Mouse (Mus musculus) MEL (cell line): Measurements from ENCODE around the gene Megf8. TPM values are rescaled to one million over a fixed set of nuclear protein-coding genes. Genes with fewer than 3 reads are reported as not detected.

Source experiments
- DNase-seq: peaks from one replicate; pipeline ENCODE4 v3.0.0; 2011; ENCODE audit warnings: low read depth, low spot score
- H3K27ac ChIP-seq: 2 replicates; pipeline ENCODE4 v1.5.1; 2012; ENCODE audit warnings: low read depth, mild to moderate bottlenecking, control low read depth, low read length, moderate library complexity; ENCODE audit not compliant: control insufficient read depth
- H3K27me3 ChIP-seq, 2 experiments: fragments of 150-350 bp in 1 of 2; sonication (generic) in 1 of 2; 2 replicates each; pipeline ENCODE4 v1.6.1; 2012; ENCODE audit warnings: low read length in 2 of 2, mild to moderate bottlenecking in 2 of 2, improper control_type of control experiment in 1 of 2, moderate library complexity in 1 of 2; ENCODE audit not compliant: insufficient read depth in 2 of 2, control insufficient read depth in 1 of 2
- H3K36me3 ChIP-seq, 2 experiments: 2 replicates each; pipeline ENCODE4 v1.6.1; 2012 to 2014; ENCODE audit warnings: low read length in 2 of 2, improper control_type of control experiment in 1 of 2, inconsistent platforms in 1 of 2, mild to moderate bottlenecking in 1 of 2; ENCODE audit not compliant: insufficient read depth in 2 of 2, control insufficient read depth in 1 of 2
- H3K4me1 ChIP-seq, 2 experiments: fragments of 150-350 bp in 1 of 2; sonication (generic) in 1 of 2; 2 replicates each; pipeline ENCODE4 v1.6.1; 2012; ENCODE audit warnings: low read length in 2 of 2, improper control_type of control experiment in 1 of 2, mild to moderate bottlenecking in 1 of 2; ENCODE audit not compliant: insufficient read depth in 2 of 2, control insufficient read depth in 1 of 2
- H3K4me3 ChIP-seq, 2 experiments: fragments of 150-350 bp in 1 of 2; sonication (generic) in 1 of 2; 2 replicates each; pipeline ENCODE4 v1.5.1; 2012; ENCODE audit warnings: low read depth in 2 of 2, low read length in 2 of 2, mild to moderate bottlenecking in 2 of 2, moderate library complexity in 2 of 2, control low read depth in 1 of 2, improper control_type of control experiment in 1 of 2; ENCODE audit not compliant: control insufficient read depth in 1 of 2, insufficient read depth in 1 of 2
- H3K79me2 ChIP-seq: 2 replicates; pipeline ENCODE4 v1.6.1; 2012; ENCODE audit warnings: mild to moderate bottlenecking, low read length, moderate library complexity; ENCODE audit not compliant: control insufficient read depth, poor library complexity, insufficient read depth
- H3K9ac ChIP-seq: 2 replicates; pipeline ENCODE4 v1.6.1; 2012; ENCODE audit warnings: low read depth, mild to moderate bottlenecking, control low read depth, low read length, moderate library complexity; ENCODE audit not compliant: control insufficient read depth, poor library complexity, severe bottlenecking
- H3K9me3 ChIP-seq: fragments of 150-350 bp; sonication (generic); replicated peaks from 2 replicates; pipeline ENCODE4 v1.6.1; 2012; ENCODE audit warnings: mild to moderate bottlenecking, low read length, improper control_type of control experiment, moderate library complexity; ENCODE audit not compliant: insufficient read depth
- BHLHE40 ChIP-seq: IDR thresholded peaks from 2 replicates; pipeline ENCODE4 v1.6.1; 2012; ENCODE audit warnings: low read depth, mild to moderate bottlenecking, inconsistent platforms, low read length, improper control_type of control experiment, borderline replicate concordance
- CHD2 ChIP-seq: IDR thresholded peaks from 2 replicates; pipeline ENCODE4 v1.6.1; 2011; ENCODE audit warnings: low read length, improper control_type of control experiment
- CTCF ChIP-seq, 3 experiments: IDR thresholded peaks in 2 of 3; conservative IDR thresholded peaks in 1 of 3; 2 replicates each; pipeline ENCODE4 v1.5.1; 2011 to 2012; ENCODE audit warnings: low read length in 3 of 3, low read depth in 2 of 3, mild to moderate bottlenecking in 2 of 3, improper control_type of control experiment in 1 of 3, inconsistent platforms in 1 of 3, mixed read lengths in 1 of 3, moderate library complexity in 1 of 3; ENCODE audit not compliant: control insufficient read depth in 1 of 3, insufficient read depth in 1 of 3, poor library complexity in 1 of 3, severe bottlenecking in 1 of 3
- E2F4 ChIP-seq: IDR thresholded peaks from 2 replicates; pipeline ENCODE4 v1.6.1; 2011; ENCODE audit warnings: low read depth, low read length, improper control_type of control experiment, borderline replicate concordance
- ELF1 ChIP-seq: IDR thresholded peaks from 2 replicates; pipeline ENCODE4 v1.6.1; 2014; ENCODE audit warnings: low read depth, mild to moderate bottlenecking, inconsistent platforms, low read length, improper control_type of control experiment, moderate library complexity
- EP300 ChIP-seq, 2 experiments: IDR thresholded peaks; 2 replicates each; pipeline ENCODE4 v1.6.1; 2011; ENCODE audit warnings: improper control_type of control experiment in 2 of 2, low read length in 2 of 2, low read depth in 1 of 2, mild to moderate bottlenecking in 1 of 2
- GATA1 ChIP-seq: IDR thresholded peaks from 2 replicates; pipeline ENCODE4 v1.6.1; 2011; ENCODE audit warnings: low read depth, low read length, improper control_type of control experiment
- HCFC1 ChIP-seq: IDR thresholded peaks from 2 replicates; pipeline ENCODE4 v1.6.1; 2012; ENCODE audit warnings: low read depth, mild to moderate bottlenecking, inconsistent platforms, low read length, improper control_type of control experiment, moderate library complexity
- JUND ChIP-seq: IDR thresholded peaks from 2 replicates; pipeline ENCODE4 v1.6.1; 2011; ENCODE audit warnings: low read depth, mild to moderate bottlenecking, improper control_type of control experiment, low read length
- KAT2A ChIP-seq: conservative IDR thresholded peaks from 2 replicates; pipeline ENCODE4 v1.6.1; 2012; ENCODE audit warnings: low read depth, low read length, improper control_type of control experiment, inconsistent platforms
- MAFK ChIP-seq: IDR thresholded peaks from 2 replicates; pipeline ENCODE4 v1.6.1; 2011; ENCODE audit warnings: low read depth, mild to moderate bottlenecking, low read length, improper control_type of control experiment, borderline replicate concordance
- MAX ChIP-seq: IDR thresholded peaks from 2 replicates; pipeline ENCODE4 v1.6.1; 2011; ENCODE audit warnings: low read length, improper control_type of control experiment
- MXI1 ChIP-seq: IDR thresholded peaks from 2 replicates; pipeline ENCODE4 v1.6.1; 2011; ENCODE audit warnings: mild to moderate bottlenecking, low read depth, low read length, improper control_type of control experiment
- MYB ChIP-seq: IDR thresholded peaks from 2 replicates; pipeline ENCODE4 v1.6.1; 2011; ENCODE audit warnings: mild to moderate bottlenecking, low read depth, low read length, improper control_type of control experiment
- MYC ChIP-seq: IDR thresholded peaks from 2 replicates; pipeline ENCODE4 v1.6.1; 2011; ENCODE audit warnings: low read depth, mild to moderate bottlenecking, low read length, improper control_type of control experiment, moderate library complexity
- NELFE ChIP-seq: IDR thresholded peaks from 2 replicates; pipeline ENCODE4 v1.6.1; 2011; ENCODE audit warnings: low read depth, low read length, improper control_type of control experiment
- NRF1 ChIP-seq: IDR thresholded peaks from 2 replicates; pipeline ENCODE4 v1.6.1; 2014; ENCODE audit warnings: low read depth, mild to moderate bottlenecking, inconsistent platforms, low read length, improper control_type of control experiment, moderate library complexity; ENCODE audit not compliant: poor library complexity, insufficient read depth, severe bottlenecking
- POLR2A ChIP-seq, 2 experiments: IDR thresholded peaks; 2 replicates each; pipeline ENCODE4 v1.6.1; 2011 to 2012; ENCODE audit warnings: low read length in 2 of 2, mild to moderate bottlenecking in 2 of 2, control low read depth in 1 of 2, improper control_type of control experiment in 1 of 2, low read depth in 1 of 2, moderate library complexity in 1 of 2; ENCODE audit not compliant: control insufficient read depth in 1 of 2, insufficient read depth in 1 of 2, poor library complexity in 1 of 2
- POLR2AphosphoS2 ChIP-seq: IDR thresholded peaks from 2 replicates; pipeline ENCODE4 v1.6.1; 2011; ENCODE audit warnings: low read length, improper control_type of control experiment
- POLR2AphosphoS5 ChIP-seq: IDR thresholded peaks from 2 replicates; pipeline ENCODE4 v1.6.1; 2012; ENCODE audit warnings: low read depth, borderline replicate concordance, mild to moderate bottlenecking, inconsistent platforms, low read length, moderate library complexity, mixed read lengths
- RAD21 ChIP-seq: IDR thresholded peaks from 2 replicates; pipeline ENCODE4 v1.6.1; 2011; ENCODE audit warnings: mild to moderate bottlenecking, low read depth, low read length, improper control_type of control experiment
- SMC3 ChIP-seq: IDR thresholded peaks from 2 replicates; pipeline ENCODE4 v1.6.1; 2011; ENCODE audit warnings: low read depth, low read length, improper control_type of control experiment
- TAL1 ChIP-seq: IDR thresholded peaks from 2 replicates; pipeline ENCODE4 v1.6.1; 2012; ENCODE audit warnings: mild to moderate bottlenecking, inconsistent platforms, low read length, moderate library complexity, mixed read lengths
- USF1 ChIP-seq: IDR thresholded peaks from 2 replicates; pipeline ENCODE4 v1.6.1; 2014; ENCODE audit warnings: low read depth, mild to moderate bottlenecking, inconsistent platforms, low read length, improper control_type of control experiment, moderate library complexity
- USF2 ChIP-seq, 2 experiments: IDR thresholded peaks; 2 replicates each; pipeline ENCODE4 v1.6.1; 2011 to 2012; ENCODE audit warnings: improper control_type of control experiment in 2 of 2, low read length in 2 of 2, borderline replicate concordance in 1 of 2, inconsistent platforms in 1 of 2, low read depth in 1 of 2, mild to moderate bottlenecking in 1 of 2; ENCODE audit not compliant: insufficient read depth in 1 of 2
- polyA plus RNA-seq, 2 experiments: library from polyadenylated mRNA; stranded (reverse) in 1 of 2; unstranded in 1 of 2; fragments of >175 nt in 1 of 2; fragments of >200 nt in 1 of 2; gene quantifications; 2 replicates each; pipeline versions ENCODE4 v1.2.1 to v1.2.4; 2012; ENCODE audit warnings: low replicate concordance in 2 of 2, low read depth in 1 of 2; ENCODE audit not compliant: insufficient read length in 2 of 2, insufficient read depth in 1 of 2, missing spikeins in 1 of 2
- total RNA-seq: library from RNA; depleted of rRNA; stranded (reverse); fragments of 300-350 nt; gene quantifications from 2 replicates; pipeline ENCODE4 v1.2.3, GENCODE M21; 2012

Gene Megf8
- total and polyA plus RNA-seq, 3 experiments, result 12.7 to 22.0 TPM; not detected in 1

GRCm38 (mm10) chr7:25292107-25292506 is 24.9 kb upstream of the Megf8 start:
- TF ChIP-seq POLR2A (IDR thresholded peaks at IDR 0.05; ENCODE audit: control insufficient read depth in 1 of 2, insufficient read depth in 1 of 2, low read depth in 1 of 2, low read length in 2 of 2, poor library complexity in 1 of 2) (no peak), MYC (no peak), POLR2AphosphoS5 (no peak), CTCF (IDR thresholded peaks at IDR 0.05 in 2 of 3, conservative IDR thresholded peaks at IDR 0.05 in 1 of 3; ENCODE audit: control insufficient read depth in 1 of 3, insufficient read depth in 1 of 3, low read depth in 2 of 3, low read length in 3 of 3, poor library complexity in 1 of 3, severe bottlenecking in 1 of 3) (no peak), KAT2A (no peak), RAD21 (no peak), ELF1 (no peak), POLR2AphosphoS2 (no peak), EP300 (IDR thresholded peaks at IDR 0.05; ENCODE audit: low read depth in 1 of 2, low read length in 2 of 2) (no peak), GATA1 (no peak), USF1 (no peak), USF2 (IDR thresholded peaks at IDR 0.05; ENCODE audit: borderline replicate concordance in 1 of 2, insufficient read depth in 1 of 2, low read depth in 1 of 2, low read length in 2 of 2) (no peak), MAFK (no peak)
- no peaks in the 10 kb centered on the region for H3K9me3 ChIP-seq
- H3K4me1 ChIP-seq, result peaks cover 3 to 16% of the 10 kb centered on the region in 2 experiments
- no peak overlapping the region for H3K9ac ChIP-seq
- no peak overlapping the region for H3K4me3 ChIP-seq
- peaks cover 12 to 23% of the 10 kb centered on the region in 2 experiments for H3K36me3 ChIP-seq
- no peak for DNase-seq
- H3K27ac ChIP-seq, result no peak overlapping the region
- no peaks in the 10 kb centered on the region for H3K27me3 ChIP-seq
- peaks cover 1% of the 10 kb centered on the region for H3K79me2 ChIP-seq

- Histone ChIP-seq H3K79me2 (peaks cover 5% of the 10 kb centered on the region; the same call in 1 of the 2 replicates), H3K27ac (no peak overlapping the region), H3K9ac (no peak overlapping the region), H3K4me3 (no peak overlapping the region), H3K27me3 (no peaks in the 10 kb centered on the region), H3K36me3 (peaks cover 12 to 15% of the 10 kb centered on the region in 2 experiments), H3K4me1 (peaks cover 3 to 16% of the 10 kb centered on the region in 2 experiments), H3K9me3 (no peaks in the 10 kb centered on the region)
- DNase-seq, result no peak
- TF ChIP-seq POLR2A (IDR thresholded peaks at IDR 0.05; ENCODE audit: control insufficient read depth in 1 of 2, insufficient read depth in 1 of 2, low read depth in 1 of 2, low read length in 2 of 2, poor library complexity in 1 of 2) (no peak), HCFC1 (no peak), TAL1 (no peak), MYB (no peak), MXI1 (no peak), MYC (no peak), POLR2AphosphoS2 (no peak), BHLHE40 (no peak), NELFE (no peak), MAX (no peak), CTCF (IDR thresholded peaks at IDR 0.05 in 2 of 3, conservative IDR thresholded peaks at IDR 0.05 in 1 of 3; ENCODE audit: control insufficient read depth in 1 of 3, insufficient read depth in 1 of 3, low read depth in 2 of 3, low read length in 3 of 3, poor library complexity in 1 of 3, severe bottlenecking in 1 of 3) (no peak), SMC3 (no peak), CHD2 (no peak), JUND (no peak), E2F4 (no peak), ELF1 (no peak), NRF1 (no peak)
Measured at GRCm38 (mm10) chr7:25293191-25293739, 23.7 kb upstream of the Megf8 start.
